Mouse (Mus musculus): ENCODE data around the gene Ptprg. TPM values are rescaled to one million over a fixed set of nuclear protein-coding genes. Genes with fewer than 3 reads are reported as not detected.

Gene Ptprg
- total RNA-seq, 1 experiment from 2014 or later = not detected

GRCm38 (mm10) chr14:11709798-11710197 lies 156.5 kb downstream of the Ptprg start:
- no peak for ATAC-seq (replicated peaks; ENCODE audit: insufficient number of reproducible peaks, low FRiP score, low TSS enrichment, poor library complexity, severe bottlenecking)

- no peak for ATAC-seq (replicated peaks; ENCODE audit: insufficient number of reproducible peaks, low FRiP score, low TSS enrichment, poor library complexity, severe bottlenecking)
These were observed 157.2 kb downstream of the Ptprg start for GRCm38 (mm10) chr14:11710410-11711122.

GRCm38 (mm10) chr14:11712146-11712545 lies 158.8 kb downstream of the Ptprg start:
- no peak for ATAC-seq (replicated peaks; ENCODE audit: insufficient number of reproducible peaks, low FRiP score, low TSS enrichment, poor library complexity, severe bottlenecking)

- no peak for ATAC-seq (replicated peaks; ENCODE audit: insufficient number of reproducible peaks, low FRiP score, low TSS enrichment, poor library complexity, severe bottlenecking)
These were observed 162.9 kb downstream of the Ptprg start for GRCm38 (mm10) chr14:11716230-11716629.

GRCm38 (mm10) chr14:11718201-11718600 lies 164.9 kb downstream of the Ptprg start:
- ATAC-seq (replicated peaks; ENCODE audit: insufficient number of reproducible peaks, low FRiP score, low TSS enrichment, poor library complexity, severe bottlenecking) = no peak

- no peak for ATAC-seq (replicated peaks; ENCODE audit: insufficient number of reproducible peaks, low FRiP score, low TSS enrichment, poor library complexity, severe bottlenecking)
These were observed 165.9 kb downstream of the Ptprg start for GRCm38 (mm10) chr14:11719259-11719658.

GRCm38 (mm10) chr14:11722101-11722500 lies 168.8 kb downstream of the Ptprg start:
- ATAC-seq (replicated peaks; ENCODE audit: insufficient number of reproducible peaks, low FRiP score, low TSS enrichment, poor library complexity, severe bottlenecking) = no peak

GRCm38 (mm10) chr14:11723876-11724275 lies 170.5 kb downstream of the Ptprg start:
- ATAC-seq (replicated peaks; ENCODE audit: insufficient number of reproducible peaks, low FRiP score, low TSS enrichment, poor library complexity, severe bottlenecking) = no peak

- no peak for ATAC-seq (replicated peaks; ENCODE audit: insufficient number of reproducible peaks, low FRiP score, low TSS enrichment, poor library complexity, severe bottlenecking)
These were observed 178.0 kb downstream of the Ptprg start for GRCm38 (mm10) chr14:11731223-11731920.

- ATAC-seq (replicated peaks; ENCODE audit: insufficient number of reproducible peaks, low FRiP score, low TSS enrichment, poor library complexity, severe bottlenecking) = no peak
These were observed 179.0 kb downstream of the Ptprg start for GRCm38 (mm10) chr14:11732376-11732775.

- ATAC-seq (replicated peaks; ENCODE audit: insufficient number of reproducible peaks, low FRiP score, low TSS enrichment, poor library complexity, severe bottlenecking) = no peak
These were observed 190.4 kb downstream of the Ptprg start for GRCm38 (mm10) chr14:11743726-11744125.

GRCm38 (mm10) chr14:11752678-11753077 lies 199.3 kb downstream of the Ptprg start:
- ATAC-seq (replicated peaks; ENCODE audit: insufficient number of reproducible peaks, low FRiP score, low TSS enrichment, poor library complexity, severe bottlenecking) = no peak

GRCm38 (mm10) chr14:11754656-11755055 lies 201.3 kb downstream of the Ptprg start:
- no peak for ATAC-seq (replicated peaks; ENCODE audit: insufficient number of reproducible peaks, low FRiP score, low TSS enrichment, poor library complexity, severe bottlenecking)

- no peak for ATAC-seq (replicated peaks; ENCODE audit: insufficient number of reproducible peaks, low FRiP score, low TSS enrichment, poor library complexity, severe bottlenecking)
These were observed 204.9 kb downstream of the Ptprg start for GRCm38 (mm10) chr14:11758185-11758584.

- ATAC-seq (replicated peaks; ENCODE audit: insufficient number of reproducible peaks, low FRiP score, low TSS enrichment, poor library complexity, severe bottlenecking) = no peak
These were observed 206.0 kb downstream of the Ptprg start for GRCm38 (mm10) chr14:11759356-11759755.

- no peak for ATAC-seq (replicated peaks; ENCODE audit: insufficient number of reproducible peaks, low FRiP score, low TSS enrichment, poor library complexity, severe bottlenecking)
These were observed 209.7 kb downstream of the Ptprg start for GRCm38 (mm10) chr14:11762995-11763394.

- no peak for ATAC-seq (replicated peaks; ENCODE audit: insufficient number of reproducible peaks, low FRiP score, low TSS enrichment, poor library complexity, severe bottlenecking)
These were observed 219.4 kb downstream of the Ptprg start for GRCm38 (mm10) chr14:11772736-11773135.

- no peak for ATAC-seq (replicated peaks; ENCODE audit: insufficient number of reproducible peaks, low FRiP score, low TSS enrichment, poor library complexity, severe bottlenecking)
These were observed 221.2 kb downstream of the Ptprg start for GRCm38 (mm10) chr14:11774476-11775037.

- no peak for ATAC-seq (replicated peaks; ENCODE audit: insufficient number of reproducible peaks, low FRiP score, low TSS enrichment, poor library complexity, severe bottlenecking)
These were observed 221.9 kb downstream of the Ptprg start for GRCm38 (mm10) chr14:11775204-11775603.

GRCm38 (mm10) chr14:11775951-11776495 lies 222.7 kb downstream of the Ptprg start:
- no peak for ATAC-seq (replicated peaks; ENCODE audit: insufficient number of reproducible peaks, low FRiP score, low TSS enrichment, poor library complexity, severe bottlenecking)
